Mouse (Mus musculus) liver, adult 2 months (tissue): ENCODE measurements around the gene Nav2. TPM values are rescaled to one million over a fixed set of nuclear protein-coding genes. Genes with fewer than 3 reads are reported as not detected.
A peak's percentile ranks its signal among the peaks of the same experiment; 100 is the strongest.

ENCODE experiments used
- DNase-seq: peaks from one replicate; pipeline ENCODE4 v3.0.0-alpha.2; 2011; ENCODE audit warnings: low read depth, low spot score; ENCODE audit errors: extremely low read depth
- H3K27ac ChIP-seq: fragments of 200-500 bp; replicated peaks from 2 replicates; pipeline ENCODE4 v1.5.1; 2012; ENCODE audit warnings: low read depth, mild to moderate bottlenecking, control low read depth, inconsistent platforms, low read length; ENCODE audit not compliant: insufficient read depth
- H3K27me3 ChIP-seq: fragments of 200-500 bp; 2 replicates; pipeline ENCODE4 v1.6.1; 2012; ENCODE audit warnings: mild to moderate bottlenecking, moderate library complexity, low read length, inconsistent platforms; ENCODE audit not compliant: control insufficient read depth, insufficient read depth
- H3K36me3 ChIP-seq: fragments of 200-500 bp; 2 replicates; pipeline ENCODE4 v1.6.1; 2012; ENCODE audit warnings: low read length, inconsistent platforms; ENCODE audit not compliant: control insufficient read depth, insufficient read depth
- H3K4me1 ChIP-seq: fragments of 200-500 bp; 2 replicates; pipeline ENCODE4 v1.6.1; 2011; ENCODE audit warnings: low read length; ENCODE audit not compliant: control insufficient read depth, insufficient read depth
- H3K4me3 ChIP-seq: fragments of 200-500 bp; 2 replicates; pipeline ENCODE4 v1.5.1; 2011; ENCODE audit warnings: low read depth, mild to moderate bottlenecking, control low read depth, low read length, moderate library complexity; ENCODE audit not compliant: insufficient read depth
- H3K79me2 ChIP-seq: fragments of 200-500 bp; 2 replicates; pipeline ENCODE4 v1.6.1; 2012; ENCODE audit warnings: inconsistent platforms, mild to moderate bottlenecking, low read length, moderate library complexity; ENCODE audit not compliant: control insufficient read depth, insufficient read depth
- H3K9ac ChIP-seq: fragments of 200-500 bp; 2 replicates; pipeline ENCODE4 v1.6.1; 2012; ENCODE audit warnings: low read depth, mild to moderate bottlenecking, control low read depth, inconsistent platforms, low read length
- CTCF ChIP-seq: fragments of 200-500 bp; IDR thresholded peaks from 2 replicates; pipeline ENCODE4 v1.5.1; 2011; ENCODE audit warnings: low read depth, low read length, control low read depth
- POLR2A ChIP-seq: fragments of 200-500 bp; IDR thresholded peaks from 2 replicates; pipeline ENCODE4 v1.6.1; 2011; ENCODE audit warnings: low read length, control low read depth; ENCODE audit not compliant: insufficient read depth; ENCODE audit errors: extremely low read depth
- WGBS: fragments of 180-500 bp; shearing (Covaris S2); methylation state at CpG from one replicate; pipeline ENCODE4 v1.1.7; 2018; 5-methylcytosine and 5-hydroxymethylcytosine counted together
- polyA plus RNA-seq: library from polyadenylated mRNA; depleted of rRNA; stranded (reverse); fragments of >200 nt; gene quantifications from 2 replicates; pipeline ENCODE4 v1.2.3, GENCODE M21; 2012
- total RNA-seq: library from RNA; depleted of rRNA; stranded (reverse); fragments of >200 nt; gene quantifications from 2 replicates; pipeline ENCODE4 v1.2.3, GENCODE M21; 2014

Nav2 gene
- total and polyA plus RNA-seq, 2 experiments, result 11.1 to 17.6 TPM

DNA sequence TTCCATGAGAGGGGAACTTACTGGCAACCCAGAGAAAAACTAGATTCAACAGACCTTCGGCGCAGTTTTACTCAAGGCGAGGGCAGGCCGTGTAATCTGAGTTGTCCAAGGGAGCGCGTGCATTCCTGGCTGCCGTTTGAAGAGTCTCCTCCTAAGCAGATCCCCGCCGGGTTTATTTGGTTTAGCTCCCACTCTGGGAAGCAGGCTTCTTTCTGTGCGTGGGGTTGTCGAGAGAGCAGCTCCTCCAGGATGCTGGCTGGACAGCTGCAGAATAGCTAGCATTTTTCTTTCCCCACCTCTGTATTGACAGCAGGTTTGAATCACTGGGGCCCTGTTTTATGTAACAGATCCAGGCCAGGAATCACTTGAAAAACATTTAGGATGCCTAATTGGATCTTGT lies 529.4 kb downstream of the Nav2 start:
- TF ChIP-seq CTCF (no peak), POLR2A (no peak)
- Histone ChIP-seq H3K4me3 (no peak overlapping the region), H3K4me1 (peaks cover 7% of the 10 kb centered on the region; the same call in 1 of the 2 replicates), H3K9ac (no peak overlapping the region), H3K27me3 (no peaks in the 10 kb centered on the region), H3K79me2 (no peaks in the 10 kb centered on the region), H3K27ac (no peak overlapping the region), H3K36me3 (peaks cover 2% of the 10 kb centered on the region; the same call in 1 of the 2 replicates)
- 70% methylated on average over 11 of the region's 11 CpGs for WGBS
- no peak for DNase-seq

DNA sequence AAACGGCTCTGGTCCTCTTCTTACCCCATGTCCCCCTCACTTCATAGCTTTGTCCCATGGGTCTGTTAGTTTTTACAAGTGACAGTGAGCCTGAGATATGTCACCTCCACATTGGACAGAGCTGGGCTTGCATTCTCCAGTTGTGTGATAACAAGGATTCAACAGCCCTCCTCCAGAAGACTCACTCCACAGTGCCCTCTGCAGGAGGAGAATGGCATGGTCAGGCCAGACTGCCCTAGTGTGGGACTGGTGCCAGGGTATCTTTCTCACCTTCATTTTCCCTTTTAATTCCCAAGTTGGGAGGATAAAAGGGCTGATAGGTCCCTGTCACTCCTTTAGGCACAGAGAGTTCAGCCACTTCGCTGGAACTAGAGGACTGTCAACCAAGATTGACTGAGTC lies 530.6 kb downstream of the Nav2 start:
- Histone ChIP-seq H3K79me2 (no peaks in the 10 kb centered on the region), H3K27ac (no peak overlapping the region), H3K9ac (no peak overlapping the region), H3K27me3 (no peaks in the 10 kb centered on the region), H3K36me3 (peaks cover 2% of the 10 kb centered on the region; the same call in 1 of the 2 replicates), H3K4me1 (peaks cover 7% of the 10 kb centered on the region; the same call in 1 of the 2 replicates), H3K4me3 (no peak overlapping the region)
- DNase-seq, result peak; percentile 20
- TF ChIP-seq CTCF, result peak; percentile 89
- TF ChIP-seq POLR2A, result no peak
- WGBS, result 79% methylated on average over 2 of the region's 2 CpGs

DNA sequence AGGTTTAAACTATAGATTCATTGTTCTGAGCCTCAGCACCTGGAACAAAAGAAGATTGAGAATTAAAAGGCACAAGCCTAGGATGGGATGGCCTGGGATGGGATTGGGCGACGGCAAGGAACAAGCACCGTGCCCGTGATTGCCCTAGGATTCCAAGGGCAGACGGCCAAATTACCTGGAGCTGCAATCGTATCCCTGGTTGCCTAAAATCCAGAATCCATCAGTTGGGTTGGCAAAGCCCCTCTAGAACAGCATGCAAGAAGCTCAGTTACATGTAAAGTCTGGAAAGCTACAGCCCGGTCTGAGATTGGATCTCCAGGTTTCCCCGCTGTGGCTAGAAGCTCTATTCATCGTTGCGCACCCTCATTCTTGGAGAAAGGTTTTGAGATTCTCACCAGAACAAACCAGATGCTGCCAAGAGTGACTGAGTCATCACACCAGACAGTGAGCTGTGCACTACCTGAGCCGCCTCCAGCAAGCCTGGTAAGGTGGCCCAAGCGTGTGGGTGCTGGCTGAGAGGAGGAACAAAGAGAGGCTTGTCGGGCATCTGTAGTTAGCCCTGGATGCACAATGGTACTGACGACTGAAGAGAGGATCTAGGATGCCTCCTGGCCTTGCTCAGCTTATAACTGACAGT lies 531.9 kb downstream of the Nav2 start:
- Histone ChIP-seq H3K27ac (no peak overlapping the region), H3K9ac (no peak overlapping the region), H3K36me3 (peaks cover 2% of the 10 kb centered on the region; the same call in 1 of the 2 replicates), H3K4me1 (peaks cover 7% of the 10 kb centered on the region; the same call in 1 of the 2 replicates), H3K79me2 (no peaks in the 10 kb centered on the region), H3K27me3 (no peaks in the 10 kb centered on the region), H3K4me3 (no peak overlapping the region)
- 89% methylated on average over 14 of the region's 14 CpGs for WGBS
- TF ChIP-seq POLR2A (no peak), CTCF (no peak)
- DNase-seq, result no peak

DNA sequence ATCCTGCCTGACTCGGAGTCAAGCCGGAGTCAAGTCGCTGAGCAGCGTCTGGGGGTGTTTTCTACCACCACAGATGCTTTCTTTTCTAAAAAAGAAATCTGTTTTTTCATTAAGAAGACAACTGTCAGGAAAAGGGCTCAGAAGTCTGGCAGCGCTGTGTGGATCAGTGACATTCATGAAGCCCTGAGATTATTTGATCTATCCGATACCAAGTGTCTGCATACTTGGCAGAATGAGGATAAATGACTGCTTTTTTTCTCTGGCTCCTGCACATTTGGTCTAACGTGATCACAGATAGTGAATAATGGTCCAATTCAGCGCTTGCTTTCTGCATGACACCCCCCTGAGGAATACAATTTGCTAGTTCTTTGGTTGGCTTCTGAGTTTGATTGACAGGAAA lies 533.7 kb downstream of the Nav2 start:
- DNase-seq, result no peak
- Histone ChIP-seq H3K9ac (no peak overlapping the region), H3K27me3 (no peaks in the 10 kb centered on the region), H3K36me3 (peaks cover 2% of the 10 kb centered on the region; the same call in 1 of the 2 replicates), H3K4me3 (no peak overlapping the region), H3K79me2 (no peaks in the 10 kb centered on the region), H3K27ac (no peak overlapping the region), H3K4me1 (no peaks in the 10 kb centered on the region)
- WGBS, result 91% methylated on average over 8 of the region's 8 CpGs
- TF ChIP-seq POLR2A, result no peak

DNA sequence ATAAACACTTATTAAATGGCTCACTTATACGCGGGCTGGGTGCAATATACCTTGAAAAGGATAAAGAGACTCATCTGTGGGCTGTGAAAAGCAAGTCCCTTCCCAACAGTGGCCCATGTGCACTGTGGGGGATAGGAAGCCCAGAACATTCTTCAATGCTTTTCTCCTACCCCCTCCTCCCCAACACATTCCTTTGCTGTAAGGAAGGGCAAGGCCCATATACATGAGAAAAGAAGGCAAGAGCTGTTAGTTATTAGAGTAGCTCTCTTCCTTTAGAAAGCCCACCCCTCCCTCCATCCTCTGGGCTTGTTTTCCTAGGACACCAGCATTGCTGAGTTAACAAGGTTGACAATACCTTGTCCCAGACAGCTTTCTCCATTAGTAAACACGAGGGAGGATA lies 540.1 kb downstream of the Nav2 start:
- H3K4me3 ChIP-seq, result no peak overlapping the region
- TF ChIP-seq POLR2A, result no peak
- TF ChIP-seq CTCF, result no peak
- WGBS, result 87% methylated on average over 3 of the region's 3 CpGs

DNA sequence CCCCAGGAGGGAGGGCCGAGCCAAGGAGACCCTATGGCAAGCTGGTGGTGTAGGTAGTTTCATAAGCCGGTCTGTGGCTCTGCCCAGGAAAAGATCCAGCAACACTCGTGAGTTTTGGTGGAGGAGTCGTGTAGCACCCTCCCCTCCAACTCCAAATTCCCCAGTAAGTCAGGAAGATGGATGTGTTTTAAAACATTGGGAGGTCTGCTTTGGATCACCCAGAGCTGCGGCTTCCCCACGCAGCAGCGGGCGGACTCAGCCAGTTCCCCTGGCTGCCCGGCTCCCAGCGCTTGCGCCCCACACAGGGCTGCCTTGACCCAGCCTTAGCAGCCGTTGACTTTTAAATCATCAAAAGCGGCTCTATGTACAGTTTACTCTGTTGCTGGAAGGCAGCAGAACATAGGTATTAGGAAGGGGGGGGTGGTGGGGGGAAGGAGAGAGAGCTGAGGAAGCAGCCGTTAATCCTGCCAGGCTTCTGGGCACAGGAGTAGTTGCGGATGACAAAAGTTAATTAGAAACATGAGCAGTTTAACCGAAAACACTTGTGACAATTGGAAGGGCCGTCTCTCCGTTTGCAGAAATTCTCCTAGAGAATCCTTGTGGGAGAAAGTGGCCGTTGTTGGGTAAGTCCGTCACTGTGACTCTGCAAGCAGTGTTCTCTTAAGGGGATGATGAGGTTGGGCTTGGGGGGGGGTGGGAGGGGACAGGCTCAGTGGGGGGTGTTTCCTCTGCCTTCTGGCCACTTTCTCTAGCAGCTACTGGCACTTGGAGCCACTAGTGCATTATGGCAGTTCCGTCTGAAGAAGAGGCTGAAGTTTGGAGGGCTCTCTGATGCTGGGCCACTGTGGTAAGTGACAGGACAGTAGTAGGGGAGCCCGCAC lies 542.0 kb downstream of the Nav2 start:
- no peaks in the 10 kb centered on the region for H3K36me3 ChIP-seq
- H3K9ac ChIP-seq, result no peak overlapping the region
- no peak for DNase-seq
- H3K4me3 ChIP-seq, result no peak overlapping the region
- TF ChIP-seq CTCF (no peak), POLR2A (no peak)
- WGBS, result 65% methylated on average over 22 of the region's 22 CpGs
- no peaks in the 10 kb centered on the region for H3K4me1 ChIP-seq
- no peak overlapping the region for H3K27ac ChIP-seq
- H3K79me2 ChIP-seq, result no peaks in the 10 kb centered on the region; the same call in 1 of the 2 replicates
- no peaks in the 10 kb centered on the region for H3K27me3 ChIP-seq

More for the DNA sequence above, 540.1 kb downstream of the Nav2 start:
- Histone ChIP-seq H3K36me3 (no peaks in the 10 kb centered on the region), H3K27me3 (no peaks in the 10 kb centered on the region), H3K27ac (no peak overlapping the region), H3K79me2 (no peaks in the 10 kb centered on the region; the same call in 1 of the 2 replicates), H3K4me1 (no peaks in the 10 kb centered on the region), H3K9ac (no peak overlapping the region)
- no peak for DNase-seq
